Mouse (Mus musculus) mature B cell (primary cell): ENCODE results near the gene Siglec1.

Experiments
- in situ Hi-C: fragments of 300-500 bp; cut with MboI; formaldehyde crosslinking; loops from 2 replicates; pipeline ENCODE4 v1.14.3; 2019

The Siglec1 gene

DNA sequence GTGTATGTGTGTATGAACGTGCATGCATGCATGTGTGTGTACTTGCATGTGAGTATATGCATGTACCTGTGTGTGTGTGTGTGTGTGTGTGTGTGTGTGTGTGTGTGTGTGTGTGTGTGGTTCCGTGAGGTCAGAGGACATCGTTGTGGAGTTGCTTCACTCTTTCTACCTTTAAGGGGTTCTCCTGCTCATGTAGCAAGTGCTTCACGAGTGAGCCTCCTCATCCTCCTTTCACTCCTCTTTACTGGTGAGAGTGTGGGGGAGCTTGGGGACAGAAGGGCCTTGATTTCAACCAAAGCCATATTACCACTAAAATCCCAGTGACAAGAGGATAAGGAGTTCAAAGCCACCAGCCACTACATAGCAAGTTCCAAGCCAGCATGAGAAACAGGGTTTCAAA, 10.5 kb upstream of the Siglec1 start:
- in situ Hi-C loops, result loop anchor here (5.0 kb wide), 1 partner anchor 155 kb away; no protein-coding TSS in a partner anchor

- in situ Hi-C loops, result loop anchor here (5.0 kb wide), 1 partner anchor 156 kb away; no protein-coding TSS in a partner anchor
These were observed 9.7 kb upstream of the Siglec1 start for GRCm38 (mm10) chr2:131096101-131096795.

DNA sequence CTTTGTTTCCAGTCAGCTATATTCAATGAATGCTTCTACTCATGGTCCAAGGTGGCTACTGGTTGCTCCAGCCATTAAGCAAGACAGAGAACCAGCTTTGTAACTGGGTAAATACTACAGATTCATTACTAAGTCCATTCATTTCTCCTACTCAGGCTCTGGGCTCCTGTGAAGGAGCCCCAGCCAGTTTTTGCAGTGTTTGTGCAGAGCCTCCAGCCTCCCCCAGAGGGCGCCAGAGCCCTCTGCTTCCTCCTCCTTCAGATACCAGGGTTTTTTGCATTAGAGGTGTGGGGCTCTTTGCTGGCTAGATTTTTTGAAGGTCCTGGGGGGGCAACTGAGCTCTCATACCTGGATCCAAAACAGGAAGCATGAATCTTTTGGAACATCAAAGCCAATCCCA, 8.3 kb upstream of the Siglec1 start:
- in situ Hi-C loops, result loop anchor here (5.0 kb wide), 1 partner anchor 157 kb away; no protein-coding TSS in a partner anchor

GRCm38 (mm10) chr2:131093577-131093976, 7.0 kb upstream of the Siglec1 start:
- in situ Hi-C loops, result no loop called here

DNA sequence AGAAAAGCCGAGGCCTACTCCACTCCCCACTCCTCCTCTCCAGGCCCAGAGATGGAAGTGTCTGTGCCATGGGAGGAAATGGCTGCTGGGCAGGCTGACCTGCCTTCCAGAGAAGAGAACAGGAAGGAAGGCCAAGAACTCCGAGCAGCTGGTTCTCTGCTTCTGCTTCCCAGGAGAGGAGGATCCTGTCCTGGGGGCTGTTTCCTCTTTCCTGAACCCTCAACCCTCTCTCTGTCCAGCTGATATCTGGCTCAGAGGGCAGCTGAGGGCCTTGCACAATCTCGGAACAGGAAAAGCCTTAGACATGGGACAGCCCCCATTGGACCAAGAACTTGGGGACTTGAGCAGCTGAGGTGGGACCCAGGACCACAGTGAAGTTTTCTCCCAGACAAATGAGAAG, 4.3 kb upstream of the Siglec1 start:
- in situ Hi-C loops, result no loop called here

DNA sequence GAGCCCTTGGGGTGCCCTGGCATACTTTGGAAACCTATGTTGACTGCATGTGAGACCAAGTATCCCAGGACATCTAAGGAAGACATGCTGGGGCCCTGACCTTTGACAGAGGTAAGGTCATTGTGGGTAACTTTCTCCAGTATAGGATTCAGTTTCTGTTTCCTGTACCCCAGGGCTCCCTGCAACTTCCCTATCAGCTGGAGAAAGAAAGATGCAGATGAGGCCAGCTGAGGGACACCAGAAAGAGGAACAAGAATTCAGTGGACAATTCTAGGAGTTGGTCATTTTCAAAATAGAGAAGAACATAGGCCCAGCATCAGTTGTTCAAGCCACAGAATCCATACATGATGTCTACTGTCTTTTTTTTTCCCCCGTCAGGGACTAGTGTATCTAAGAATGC, 3.1 kb upstream of the Siglec1 start:
- in situ Hi-C loops, result no loop called here

GRCm38 (mm10) chr2:131088581-131088980, 2.0 kb upstream of the Siglec1 start:
- in situ Hi-C loops, result no loop called here

DNA sequence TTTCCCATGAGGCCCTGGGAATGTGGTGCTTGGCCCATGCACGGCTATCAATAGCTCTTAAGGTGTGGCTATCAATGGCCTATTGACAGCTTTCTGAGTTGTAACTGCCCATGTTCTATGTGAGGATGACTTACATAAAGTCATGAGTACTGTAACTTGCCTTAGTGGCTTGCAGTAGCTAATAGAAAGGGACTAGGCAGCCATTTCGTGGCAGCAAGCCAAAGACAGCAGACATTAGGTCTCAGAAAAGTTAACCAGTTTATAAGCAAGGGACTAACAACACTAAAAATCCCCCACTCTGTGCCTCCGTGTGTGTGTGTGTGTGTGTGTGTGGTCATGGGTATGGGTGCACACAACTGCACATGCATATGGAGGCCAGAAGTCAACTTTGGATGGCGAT, 2.4 kb downstream of the Siglec1 start:
- in situ Hi-C loops, result no loop called here

- in situ Hi-C loops, result no loop called here
These were observed 6.1 kb downstream of the Siglec1 start for GRCm38 (mm10) chr2:131080507-131080906.

- in situ Hi-C loops, result no loop called here
These were observed 14.0 kb downstream of the Siglec1 start for GRCm38 (mm10) chr2:131072536-131072935.

DNA sequence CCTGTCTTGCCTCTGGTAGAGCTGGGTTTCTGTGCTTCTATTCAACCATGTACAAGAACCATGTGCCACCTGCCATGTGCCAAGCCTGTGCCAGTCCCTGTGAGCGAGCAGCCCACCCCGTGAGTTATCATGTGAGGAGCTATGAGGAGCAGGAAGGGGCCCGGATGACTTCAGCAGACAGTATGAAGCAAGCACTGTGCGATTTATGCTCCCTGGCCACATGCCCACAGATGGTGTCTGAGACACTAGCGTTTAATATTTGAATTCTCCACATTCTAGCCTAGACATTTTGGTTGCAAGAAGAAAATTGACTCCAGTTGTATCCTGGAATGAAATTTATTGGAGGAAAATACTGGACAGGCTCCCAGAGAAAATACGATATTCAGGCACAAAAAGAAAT, 19.1 kb downstream of the Siglec1 start:
- in situ Hi-C loops, result no loop called here

- in situ Hi-C loops, result no loop called here
These were observed 20.2 kb downstream of the Siglec1 start for GRCm38 (mm10) chr2:131066342-131066741.

GRCm38 (mm10) chr2:131063404-131063864, 23.1 kb downstream of the Siglec1 start, which contains the start of gene Adam33:
Adam33 (minus strand) TSS chr2:131063814.
- in situ Hi-C loops, result no loop called here

DNA sequence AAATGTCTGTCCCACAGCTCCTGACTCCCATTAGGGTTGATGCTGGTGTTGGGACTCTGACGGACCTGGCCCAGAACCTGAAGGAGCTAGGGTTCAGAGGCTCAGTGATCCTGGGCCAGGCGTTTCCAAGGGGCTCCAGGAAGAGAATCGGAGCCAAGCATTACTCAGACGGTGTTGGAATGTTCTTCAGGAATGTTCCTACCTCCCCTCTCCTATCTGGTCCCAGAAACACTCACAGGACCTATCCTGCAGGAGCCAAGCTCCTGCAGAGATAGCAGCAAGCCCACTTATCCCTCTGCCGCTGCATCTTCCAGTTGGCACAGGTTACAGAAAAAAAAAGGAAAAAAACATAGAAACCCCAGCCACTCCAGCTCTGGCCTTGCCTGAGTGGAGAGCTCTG, 25.0 kb downstream of the Siglec1 start:
- in situ Hi-C loops, result no loop called here

GRCm38 (mm10) chr2:131060784-131061183, 25.8 kb downstream of the Siglec1 start:
- in situ Hi-C loops, result no loop called here

DNA sequence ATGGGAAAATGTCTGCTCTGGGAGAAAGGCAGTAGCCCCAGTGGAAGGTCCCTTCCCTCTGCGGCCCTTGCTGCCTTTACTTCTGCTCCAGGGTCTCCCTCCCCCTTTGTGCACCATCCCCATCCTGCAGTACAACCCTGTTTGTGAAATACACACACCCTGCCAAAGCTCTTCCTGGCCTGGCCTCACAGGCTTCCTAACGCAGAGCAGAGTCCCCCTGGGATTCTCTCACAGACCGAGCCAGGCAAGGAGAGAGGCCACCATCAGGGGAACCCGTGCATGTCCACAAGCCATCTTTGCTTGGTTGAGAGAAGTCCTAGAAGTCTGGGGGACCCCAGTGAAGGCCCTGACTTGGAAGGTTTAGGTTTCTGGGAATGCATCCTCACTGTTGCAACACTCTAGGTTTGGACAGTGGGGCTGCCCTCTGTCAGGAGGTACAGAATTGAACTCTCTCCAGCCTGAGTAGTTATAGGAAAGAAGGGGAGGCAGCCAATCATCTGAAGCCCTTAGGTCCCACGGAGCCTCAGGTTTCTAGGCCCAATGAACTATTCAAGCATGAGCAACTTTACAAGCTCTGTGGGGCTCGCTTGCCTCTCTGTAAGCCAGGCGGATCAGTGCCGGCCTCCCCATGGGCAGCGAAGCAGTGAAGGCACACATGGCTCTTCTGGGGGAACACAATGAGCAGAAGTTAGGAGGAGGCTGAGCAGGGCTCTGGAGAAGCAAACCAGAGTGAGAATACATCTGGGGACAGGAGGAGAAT, 26.6 kb downstream of the Siglec1 start:
- in situ Hi-C loops, result no loop called here

DNA sequence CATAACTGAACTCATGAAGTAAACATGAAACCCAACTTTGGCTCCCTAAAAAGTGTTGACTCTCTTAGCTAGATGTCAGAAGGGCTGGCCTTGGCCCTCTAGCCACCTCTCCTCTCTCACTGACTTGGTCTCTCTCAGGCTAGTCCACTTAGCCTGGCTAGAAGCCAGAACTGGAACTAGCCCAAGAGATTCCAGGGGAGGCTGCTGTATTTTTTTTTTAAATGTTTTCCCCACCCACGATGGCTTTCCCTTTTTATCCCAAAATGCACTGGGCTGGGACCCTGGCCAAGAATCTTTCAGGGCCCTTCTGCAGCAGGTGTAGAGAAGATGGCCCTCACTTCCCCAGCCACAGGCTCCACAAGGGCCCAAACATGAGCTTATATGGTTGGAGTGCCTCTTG, 27.2 kb downstream of the Siglec1 start:
- in situ Hi-C loops, result no loop called here

- in situ Hi-C loops, result no loop called here
These were observed 27.9 kb downstream of the Siglec1 start for GRCm38 (mm10) chr2:131058672-131059071.

DNA sequence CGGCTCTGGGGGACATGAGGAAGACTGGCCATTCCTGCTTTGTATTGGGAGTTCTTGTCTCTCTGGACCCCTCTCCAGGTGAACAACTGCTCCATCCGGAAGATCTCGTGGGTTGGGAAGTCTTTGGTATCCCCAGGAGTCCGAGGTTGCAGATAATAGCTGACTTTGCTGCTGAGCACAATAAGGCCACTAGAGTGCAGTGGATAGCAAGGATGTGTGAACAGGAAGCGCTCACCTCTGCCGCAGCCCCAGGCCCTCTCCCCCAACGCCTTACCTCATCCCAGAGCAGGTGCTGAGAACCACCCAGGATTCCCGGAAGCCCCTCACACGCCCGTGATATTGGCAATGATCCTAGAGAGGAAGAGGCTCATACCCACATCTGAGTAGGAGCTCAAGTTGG, 30.4 kb downstream of the Siglec1 start:
- in situ Hi-C loops, result no loop called here

DNA sequence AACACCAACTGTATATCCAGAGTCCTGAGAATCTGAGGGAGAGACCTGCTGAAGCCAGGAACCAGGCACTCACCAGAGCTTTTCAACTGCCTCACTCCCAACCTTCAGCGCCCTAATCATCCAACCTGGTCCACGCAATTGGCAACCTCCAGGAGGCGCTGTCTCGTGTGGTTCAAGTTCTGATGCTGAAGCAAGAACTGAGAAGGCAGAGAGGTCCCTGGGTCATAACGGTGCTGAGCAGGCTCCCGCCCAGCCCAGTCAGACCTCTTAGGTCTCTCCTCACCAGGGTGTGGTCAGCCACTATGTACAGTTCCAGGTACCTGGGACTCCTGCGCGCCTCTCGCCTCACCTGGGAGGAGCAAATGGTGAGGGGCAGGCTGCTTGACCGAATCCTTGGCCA, 30.9 kb downstream of the Siglec1 start:
- in situ Hi-C loops, result no loop called here

- in situ Hi-C loops, result no loop called here
These were observed 31.8 kb downstream of the Siglec1 start for GRCm38 (mm10) chr2:131054646-131055264.

GRCm38 (mm10) chr2:131053851-131054645, 32.5 kb downstream of the Siglec1 start:
- in situ Hi-C loops, result no loop called here
